Mouse (Mus musculus) CH12.LX (cell line): Measurements from ENCODE around the gene Nrm. TPM values are rescaled to one million over a fixed set of nuclear protein-coding genes. Genes with fewer than 3 reads are reported as not detected.

Experiments
- DNase-seq: peaks from one replicate; pipeline ENCODE4 v3.0.0-alpha.2; 2013; ENCODE audit errors: extremely low read depth
- H3K27ac ChIP-seq: 2 replicates; pipeline ENCODE4 v1.5.1; 2012; ENCODE audit warnings: low read depth, mild to moderate bottlenecking, control low read depth, moderate library complexity; ENCODE audit not compliant: insufficient read depth
- H3K27me3 ChIP-seq: replicated peaks from 2 replicates; pipeline ENCODE3; 2012; ENCODE audit warnings: inconsistent platforms
- H3K36me3 ChIP-seq, 2 experiments: replicated peaks in 1 of 2; 2 replicates each; pipeline versions ENCODE3 to v1.6.1; 2012; ENCODE audit warnings: inconsistent platforms in 1 of 2, low read length in 1 of 2, mild to moderate bottlenecking in 1 of 2, mixed read lengths in 1 of 2, moderate library complexity in 1 of 2; ENCODE audit not compliant: control insufficient read depth in 1 of 2, insufficient read depth in 1 of 2
- H3K4me1 ChIP-seq, 2 experiments: 2 replicates each; pipeline ENCODE4 v1.6.1; 2012; ENCODE audit warnings: inconsistent platforms in 1 of 2, moderate library complexity in 1 of 2; ENCODE audit not compliant: insufficient read depth in 2 of 2, control insufficient read depth in 1 of 2
- H3K4me2 ChIP-seq: 2 replicates; pipeline ENCODE4 v1.6.1; 2012; ENCODE audit warnings: low read depth, mild to moderate bottlenecking, control low read depth; ENCODE audit not compliant: poor library complexity, insufficient read depth, severe bottlenecking
- H3K4me3 ChIP-seq, 3 experiments: fragments of 150-350 bp in 1 of 3; sonication (generic) in 1 of 3; replicated peaks in 1 of 3; 2 replicates each; pipeline versions ENCODE3 to v1.5.1; 2011 to 2012; ENCODE audit warnings: low read depth in 2 of 3, low read length in 2 of 3, mild to moderate bottlenecking in 2 of 3, moderate library complexity in 2 of 3, control low read depth in 1 of 3, improper control_type of control experiment in 1 of 3, inconsistent platforms in 1 of 3, mixed read lengths in 1 of 3; ENCODE audit not compliant: poor library complexity in 1 of 3
- H3K79me2 ChIP-seq: replicated peaks from 2 replicates; pipeline ENCODE4 v1.6.1; 2012; ENCODE audit warnings: mild to moderate bottlenecking, moderate library complexity; ENCODE audit not compliant: control insufficient read depth, poor library complexity, insufficient read depth, severe bottlenecking; ENCODE audit errors: extremely low read depth
- H3K9ac ChIP-seq: 2 replicates; pipeline ENCODE4 v1.6.1; 2012; ENCODE audit warnings: low read depth, mild to moderate bottlenecking, control low read depth, moderate library complexity; ENCODE audit not compliant: insufficient read depth
- H3K9me3 ChIP-seq: replicated peaks from 2 replicates; pipeline ENCODE3; 2012; ENCODE audit warnings: low read length, inconsistent platforms, mixed read lengths
- BHLHE40 ChIP-seq: IDR thresholded peaks from 2 replicates; pipeline ENCODE4 v1.6.1; 2011; ENCODE audit warnings: mild to moderate bottlenecking, low read depth, low read length, improper control_type of control experiment
- CHD2 ChIP-seq: IDR thresholded peaks from 2 replicates; pipeline ENCODE4 v1.6.1; 2011; ENCODE audit warnings: low read length, improper control_type of control experiment
- ELF1 ChIP-seq: IDR thresholded peaks from 2 replicates; pipeline ENCODE4 v1.6.1; 2014; ENCODE audit warnings: low read depth, mild to moderate bottlenecking, inconsistent platforms, low read length, improper control_type of control experiment
- EP300 ChIP-seq: IDR thresholded peaks from 2 replicates; pipeline ENCODE4 v1.6.1; 2011; ENCODE audit warnings: low read length, improper control_type of control experiment
- ETS1 ChIP-seq: conservative IDR thresholded peaks from 2 replicates; pipeline ENCODE4 v1.6.1; 2012; ENCODE audit warnings: low read depth, mild to moderate bottlenecking, inconsistent platforms, low read length, improper control_type of control experiment, moderate library complexity
- GABPA ChIP-seq: IDR thresholded peaks from 2 replicates; pipeline ENCODE4 v1.6.1; 2012; ENCODE audit warnings: low read depth, low read length, improper control_type of control experiment, inconsistent platforms; ENCODE audit not compliant: insufficient replicate concordance
- HCFC1 ChIP-seq: IDR thresholded peaks from 2 replicates; pipeline ENCODE4 v1.6.1; 2012; ENCODE audit warnings: low read depth, mild to moderate bottlenecking, inconsistent platforms, low read length, improper control_type of control experiment
- IRF4 ChIP-seq: IDR thresholded peaks from 2 replicates; pipeline ENCODE4 v1.6.1; 2014; ENCODE audit warnings: low read depth, mild to moderate bottlenecking, inconsistent platforms, low read length, improper control_type of control experiment
- JUND ChIP-seq: conservative IDR thresholded peaks from 2 replicates; pipeline ENCODE4 v1.6.1; 2011; ENCODE audit warnings: low read depth, low read length, improper control_type of control experiment
- MAZ ChIP-seq: IDR thresholded peaks from 2 replicates; pipeline ENCODE4 v1.6.1; 2012; ENCODE audit warnings: low read depth, mild to moderate bottlenecking, inconsistent platforms, low read length, improper control_type of control experiment, moderate library complexity
- MYC ChIP-seq: IDR thresholded peaks from 2 replicates; pipeline ENCODE4 v1.6.1; 2011; ENCODE audit warnings: low read depth, mild to moderate bottlenecking, improper control_type of control experiment, low read length
- NELFE ChIP-seq: IDR thresholded peaks from 2 replicates; pipeline ENCODE4 v1.6.1; 2011; ENCODE audit warnings: low read depth, low read length, improper control_type of control experiment
- NRF1 ChIP-seq: IDR thresholded peaks from 2 replicates; pipeline ENCODE4 v1.6.1; 2014; ENCODE audit warnings: low read depth, mild to moderate bottlenecking, inconsistent platforms, low read length, improper control_type of control experiment, moderate library complexity
- POLR2A ChIP-seq: IDR thresholded peaks from 2 replicates; pipeline ENCODE4 v1.6.1; 2011; ENCODE audit warnings: low read depth, mild to moderate bottlenecking, improper control_type of control experiment, low read length
- RCOR1 ChIP-seq: conservative IDR thresholded peaks from 2 replicates; pipeline ENCODE4 v1.6.1; 2012; ENCODE audit warnings: low read depth, mild to moderate bottlenecking, inconsistent platforms, low read length, improper control_type of control experiment
- SIN3A ChIP-seq: IDR thresholded peaks from 2 replicates; pipeline ENCODE4 v1.6.1; 2012; ENCODE audit warnings: low read length, improper control_type of control experiment, inconsistent platforms
- TBP ChIP-seq: conservative IDR thresholded peaks from 2 replicates; pipeline ENCODE4 v1.6.1; 2011; ENCODE audit warnings: low read depth, low read length, improper control_type of control experiment
- TCF12 ChIP-seq: IDR thresholded peaks from 2 replicates; pipeline ENCODE4 v1.6.1; 2014; ENCODE audit warnings: low read depth, mild to moderate bottlenecking, inconsistent platforms, low read length, improper control_type of control experiment
- UBTF ChIP-seq: IDR thresholded peaks from 2 replicates; pipeline ENCODE4 v1.6.1; 2012; ENCODE audit warnings: low read depth, mild to moderate bottlenecking, inconsistent platforms, low read length, improper control_type of control experiment, moderate library complexity
- USF2 ChIP-seq: conservative IDR thresholded peaks from 2 replicates; pipeline ENCODE4 v1.6.1; 2011; ENCODE audit warnings: low read depth, low read length, improper control_type of control experiment
- ZKSCAN1 ChIP-seq: IDR thresholded peaks from 2 replicates; pipeline ENCODE4 v1.6.1; 2012; ENCODE audit warnings: low read depth, inconsistent platforms, low read length, improper control_type of control experiment, borderline replicate concordance
- ZNF384 ChIP-seq: IDR thresholded peaks from 2 replicates; pipeline ENCODE4 v1.6.1; 2012; ENCODE audit warnings: low read depth, low read length, improper control_type of control experiment, inconsistent platforms
- dilution Hi-C: fragments of 300-500 bp; cut with MboI; formaldehyde crosslinking; loops from 2 replicates; pipeline ENCODE4 v1.14.3; 2020; ENCODE audit warnings: low sequenced_read_pairs; ENCODE audit not compliant: extremely low pct_unique_long_range_greater_than_20kb, extremely low pct_ligation_motif_present
- in situ Hi-C: fragments of 300-500 bp; cut with MboI; formaldehyde crosslinking; loops from 3 replicates; pipeline ENCODE4 v1.14.3; 2019; ENCODE audit warnings: low sequenced_read_pairs, low pct_ligation_motif_present, low pct_unique_long_range_greater_than_20kb, mixed read lengths
- polyA plus RNA-seq: library from polyadenylated mRNA; unstranded; fragments of >175 nt; gene quantifications from 2 replicates; pipeline ENCODE4 v1.2.1, GENCODE M21; 2012; ENCODE audit warnings: low read depth; ENCODE audit not compliant: insufficient read length
- total RNA-seq, 2 experiments: library from RNA; depleted of rRNA; stranded (reverse); fragments of 300-350 nt in 1 of 2; fragments of >200 nt in 1 of 2; gene quantifications; 2 replicates each; pipeline ENCODE4 v1.2.3; 2012 to 2014

The Nrm gene
- total and polyA plus RNA-seq, 3 experiments = 12.1 to 16.7 (median 15.4) TPM

DNA sequence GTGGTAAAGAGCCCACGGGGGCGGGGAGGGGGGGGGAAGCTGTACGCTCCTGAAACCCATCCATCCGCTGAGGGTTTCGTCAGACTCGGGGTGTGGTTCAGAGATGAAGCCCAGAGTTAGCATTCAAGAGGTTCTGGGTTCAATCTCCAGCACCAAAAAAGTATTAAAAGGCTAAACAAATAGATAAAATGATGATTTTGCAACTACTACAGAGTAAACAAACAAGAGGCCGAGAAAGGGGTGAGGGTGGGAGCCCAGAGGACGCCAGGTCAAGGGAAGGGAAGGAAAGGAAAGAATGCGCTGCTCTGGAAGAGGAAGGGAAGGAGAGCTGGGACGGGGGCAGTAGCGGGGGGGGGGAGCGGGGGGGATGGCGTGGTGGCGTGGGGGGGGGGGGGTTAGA is 44.4 kb upstream of the Nrm start:
- Histone ChIP-seq H3K36me3 (no peaks in the 10 kb centered on the region), H3K27me3 (no peaks in the 10 kb centered on the region), H3K9ac (no peak overlapping the region), H3K79me2 (0 out of 2 replicates have a peak, but pooled peaks cover 1% of the 10 kb centered on the region), H3K4me1 (peaks cover 25 to 48% of the 10 kb centered on the region in 2 experiments), H3K27ac (no peak overlapping the region), H3K9me3 (no peaks in the 10 kb centered on the region), H3K4me2 (no peak overlapping the region), H3K4me3 (no peak overlapping the region)
- TF ChIP-seq ETS1 = no peak
- no peak for TF ChIP-seq GABPA
- TF ChIP-seq RCOR1 = no peak
- TF ChIP-seq NELFE = no peak
- TF ChIP-seq USF2 = no peak
- TF ChIP-seq EP300 = no peak
- no peak for TF ChIP-seq POLR2A
- no peak for TF ChIP-seq SIN3A
- TF ChIP-seq BHLHE40 = no peak
- TF ChIP-seq TBP = no peak
- no peak for TF ChIP-seq ZKSCAN1
- TF ChIP-seq TCF12 = no peak
- TF ChIP-seq JUND = no peak
- no peak for TF ChIP-seq MAZ
- in situ Hi-C loops (no loop called here), dilution Hi-C loops (no loop called here)
- DNase-seq = no peak

DNA sequence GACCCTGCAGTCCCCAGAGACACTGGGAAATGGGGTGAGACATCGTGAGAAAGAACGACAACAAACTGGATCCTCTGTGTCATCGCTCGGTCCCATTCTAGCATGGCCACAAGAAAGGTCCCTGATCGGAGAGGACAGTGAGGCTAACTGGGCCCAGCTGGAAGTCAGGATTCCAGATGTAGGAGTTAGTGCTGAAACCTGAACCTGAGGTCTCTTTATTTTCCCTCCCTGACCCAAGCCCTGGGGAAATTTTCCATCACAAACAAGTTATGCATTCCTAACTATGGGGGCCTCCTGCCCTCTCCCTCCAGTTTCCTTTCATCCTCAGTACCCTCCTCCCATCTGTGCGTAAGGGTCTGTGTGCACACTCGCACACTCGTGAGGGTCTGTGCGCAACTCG is 43.9 kb upstream of the Nrm start:
- in situ Hi-C loops = no loop called here
- no peak overlapping the region for H3K27ac ChIP-seq
- H3K9me3 ChIP-seq = no peaks in the 10 kb centered on the region
- H3K4me3 ChIP-seq = no peak overlapping the region
- no peak overlapping the region for H3K4me2 ChIP-seq
- H3K79me2 ChIP-seq = peaks cover 5% of the 10 kb centered on the region; the same call in 1 of the 2 replicates
- no peak for DNase-seq
- H3K36me3 ChIP-seq = no peaks in the 10 kb centered on the region
- no peak for TF ChIP-seq NRF1
- TF ChIP-seq HCFC1 = no peak
- TF ChIP-seq SIN3A = no peak
- TF ChIP-seq ELF1 = no peak
- TF ChIP-seq POLR2A = no peak
- no peak for TF ChIP-seq UBTF
- no peak for TF ChIP-seq BHLHE40
- TF ChIP-seq ZNF384 = no peak
- no peak for TF ChIP-seq MYC
- TF ChIP-seq IRF4 = no peak
- TF ChIP-seq MAZ = no peak
- no peak for TF ChIP-seq TCF12
- no peak for TF ChIP-seq CHD2
- peaks cover 22 to 44% of the 10 kb centered on the region in 2 experiments for H3K4me1 ChIP-seq
- H3K9ac ChIP-seq = no peak overlapping the region
- no peaks in the 10 kb centered on the region for H3K27me3 ChIP-seq
- dilution Hi-C loops = no loop called here
